Mouse (Mus musculus): Measurements from ENCODE around the gene Rcor3. TPM values are rescaled to one million over a fixed set of nuclear protein-coding genes. Genes with fewer than 3 reads are reported as not detected.

The Rcor3 gene
- polyA plus RNA-seq, 1 experiment from 2014 or later: 9.0 TPM

GRCm38 (mm10) chr1:192082646-192083045 is 55.2 kb downstream of the Rcor3 start:
- peaks cover 22% of the 10 kb centered on the region for H3K4me1 ChIP-seq (replicated peaks)
- 73% methylated on average over 1 of the region's 1 CpGs for WGBS (ENCODE audit: insufficient replicate concordance)
- no peak overlapping the region for H3K4me3 ChIP-seq (replicated peaks)
- no peak overlapping the region for H3K9ac ChIP-seq
- peaks cover 22% of the 10 kb centered on the region for H3K36me3 ChIP-seq
- no peak for ATAC-seq (ENCODE audit: low read depth)
- H3K27me3 ChIP-seq: no peaks in the 10 kb centered on the region
- peaks cover 17% of the 10 kb centered on the region for H3K9me3 ChIP-seq (replicated peaks)
- DNase-seq: no peak
- H3K4me2 ChIP-seq: no peak overlapping the region
- H3K27ac ChIP-seq: no peak overlapping the region

- no peak overlapping the region for H3K27ac ChIP-seq
- no peak overlapping the region for H3K9ac ChIP-seq
- no peak overlapping the region for H3K4me2 ChIP-seq
- DNase-seq (no peak), ATAC-seq (ENCODE audit: low read depth) (no peak)
- no peaks in the 10 kb centered on the region for H3K27me3 ChIP-seq
- 72% methylated on average over 2 of the region's 2 CpGs for WGBS (ENCODE audit: insufficient replicate concordance)
- H3K4me1 ChIP-seq (replicated peaks): peaks cover 36% of the 10 kb centered on the region
- no peak overlapping the region for H3K4me3 ChIP-seq (replicated peaks)
- peaks cover 22% of the 10 kb centered on the region for H3K36me3 ChIP-seq
- H3K9me3 ChIP-seq (replicated peaks): peaks cover 17% of the 10 kb centered on the region
Observed at GRCm38 (mm10) chr1:192081129-192081528, 56.7 kb downstream of the Rcor3 start.

- DNase-seq (no peak), ATAC-seq (ENCODE audit: low read depth) (no peak)
- no peak overlapping the region for H3K9ac ChIP-seq
- H3K27me3 ChIP-seq: no peaks in the 10 kb centered on the region
- peaks cover 22% of the 10 kb centered on the region for H3K36me3 ChIP-seq
- H3K9me3 ChIP-seq (replicated peaks): peaks cover 17% of the 10 kb centered on the region
- H3K4me2 ChIP-seq: no peak overlapping the region
- H3K27ac ChIP-seq: peak overlapping the region; percentile 53; the same call in 1 of the 2 replicates
- 62% methylated on average over 1 of the region's 1 CpGs for WGBS (ENCODE audit: insufficient replicate concordance)
- H3K4me1 ChIP-seq (replicated peaks): peaks cover 41% of the 10 kb centered on the region
- H3K4me3 ChIP-seq (replicated peaks): no peak overlapping the region
Observed at GRCm38 (mm10) chr1:192079121-192079520, 58.7 kb downstream of the Rcor3 start.

- Histone ChIP-seq H3K27ac (peak overlapping the region; percentile 53), H3K9ac (no peak overlapping the region), H3K27me3 (no peaks in the 10 kb centered on the region), H3K36me3 (peaks cover 22% of the 10 kb centered on the region), H3K4me2 (no peak overlapping the region), H3K9me3 (replicated peaks) (peaks cover 17% of the 10 kb centered on the region), H3K4me1 (replicated peaks) (peaks cover 41% of the 10 kb centered on the region), H3K4me3 (replicated peaks) (no peak overlapping the region)
- WGBS (ENCODE audit: insufficient replicate concordance): 10% methylated on average over 3 of the region's 3 CpGs
- no peak for DNase-seq
- peak; percentile 61 for ATAC-seq (ENCODE audit: low read depth)
Observed at GRCm38 (mm10) chr1:192078406-192078805, 59.5 kb downstream of the Rcor3 start.

- Histone ChIP-seq H3K9ac (no peak overlapping the region), H3K4me2 (no peak overlapping the region), H3K4me3 (replicated peaks) (no peak overlapping the region), H3K27ac (peak overlapping the region; percentile 23), H3K36me3 (peaks cover 15% of the 10 kb centered on the region), H3K4me1 (replicated peaks) (peaks cover 41% of the 10 kb centered on the region), H3K9me3 (replicated peaks) (peaks cover 14% of the 10 kb centered on the region), H3K27me3 (no peaks in the 10 kb centered on the region)
- DNase-seq: no peak
- no peak for ATAC-seq (ENCODE audit: low read depth)
Observed at GRCm38 (mm10) chr1:192076796-192077535, 60.9 kb downstream of the Rcor3 start.

DNA sequence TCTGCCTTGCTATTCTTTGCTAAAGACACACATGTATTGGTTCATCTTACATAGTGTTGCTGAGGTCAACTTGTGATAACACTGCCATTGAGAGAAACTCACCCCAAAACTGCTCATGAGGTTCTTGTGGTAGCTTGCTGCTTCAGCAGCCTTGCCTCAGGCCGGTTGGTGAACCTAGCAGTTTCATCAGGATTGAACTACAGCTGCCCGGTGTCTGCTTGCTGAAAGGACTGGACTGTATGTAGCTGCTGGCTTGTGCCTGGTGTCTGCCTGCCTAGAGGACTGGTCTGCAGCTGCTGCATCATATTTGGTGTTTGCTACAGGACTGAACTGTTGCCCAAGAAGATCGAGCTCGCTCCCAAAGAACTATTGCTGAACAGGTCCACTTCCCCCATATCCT is 61.8 kb downstream of the Rcor3 start:
- no peak for DNase-seq
- H3K27ac ChIP-seq: no peak overlapping the region
- no peak overlapping the region for H3K4me2 ChIP-seq

GRCm38 (mm10) chr1:192074824-192075223 is 63.0 kb downstream of the Rcor3 start:
- ATAC-seq (ENCODE audit: low read depth) (no peak), DNase-seq (no peak)
- Histone ChIP-seq H3K27me3 (no peaks in the 10 kb centered on the region), H3K4me1 (replicated peaks) (peaks cover 55% of the 10 kb centered on the region), H3K27ac (no peak overlapping the region), H3K9me3 (replicated peaks) (no peaks in the 10 kb centered on the region), H3K4me2 (no peak overlapping the region), H3K36me3 (no peaks in the 10 kb centered on the region), H3K9ac (no peak overlapping the region), H3K4me3 (replicated peaks) (no peak overlapping the region)
- 52% methylated on average over 1 of the region's 1 CpGs for WGBS (ENCODE audit: insufficient replicate concordance)

More for the DNA sequence above, 61.8 kb downstream of the Rcor3 start:
- peaks cover 6% of the 10 kb centered on the region for H3K9me3 ChIP-seq (replicated peaks)
- peaks cover 6% of the 10 kb centered on the region for H3K36me3 ChIP-seq
- H3K27me3 ChIP-seq: no peaks in the 10 kb centered on the region
- ATAC-seq (ENCODE audit: low read depth): no peak
- WGBS (ENCODE audit: insufficient replicate concordance): 70% methylated on average over 4 of the region's 4 CpGs
- no peak overlapping the region for H3K4me3 ChIP-seq (replicated peaks)
- peaks cover 42% of the 10 kb centered on the region for H3K4me1 ChIP-seq (replicated peaks)
- H3K9ac ChIP-seq: no peak overlapping the region

DNA sequence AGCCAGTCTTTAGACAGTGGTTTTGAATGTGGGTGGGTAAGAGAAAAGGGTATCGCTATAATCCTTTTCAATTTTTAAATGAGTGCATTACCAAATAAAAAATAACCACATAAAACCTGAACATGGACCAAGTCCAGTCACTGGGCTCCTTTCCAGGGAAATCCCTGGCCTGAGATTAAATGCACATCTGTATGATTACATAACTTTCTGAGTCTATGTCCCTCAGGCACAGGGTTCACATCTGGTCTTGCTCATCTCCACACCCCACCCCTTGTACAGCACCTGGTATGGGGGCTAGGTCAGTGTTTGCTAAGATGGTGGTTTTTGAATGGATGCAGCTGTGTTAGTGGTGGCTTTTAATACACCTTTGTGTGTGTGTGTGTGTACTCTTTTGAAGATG is 65.4 kb downstream of the Rcor3 start:
- DNase-seq: no peak
- Histone ChIP-seq H3K4me3 (replicated peaks) (no peak overlapping the region), H3K27ac (no peak overlapping the region), H3K4me2 (no peak overlapping the region), H3K27me3 (no peaks in the 10 kb centered on the region), H3K36me3 (peaks cover 8% of the 10 kb centered on the region; the same call in 1 of the 2 replicates), H3K9ac (no peak overlapping the region), H3K4me1 (replicated peaks) (peaks cover 38% of the 10 kb centered on the region), H3K9me3 (replicated peaks) (no peaks in the 10 kb centered on the region)
- ATAC-seq (ENCODE audit: low read depth): no peak
- 97% methylated on average over 1 of the region's 1 CpGs for WGBS (ENCODE audit: insufficient replicate concordance)

DNA sequence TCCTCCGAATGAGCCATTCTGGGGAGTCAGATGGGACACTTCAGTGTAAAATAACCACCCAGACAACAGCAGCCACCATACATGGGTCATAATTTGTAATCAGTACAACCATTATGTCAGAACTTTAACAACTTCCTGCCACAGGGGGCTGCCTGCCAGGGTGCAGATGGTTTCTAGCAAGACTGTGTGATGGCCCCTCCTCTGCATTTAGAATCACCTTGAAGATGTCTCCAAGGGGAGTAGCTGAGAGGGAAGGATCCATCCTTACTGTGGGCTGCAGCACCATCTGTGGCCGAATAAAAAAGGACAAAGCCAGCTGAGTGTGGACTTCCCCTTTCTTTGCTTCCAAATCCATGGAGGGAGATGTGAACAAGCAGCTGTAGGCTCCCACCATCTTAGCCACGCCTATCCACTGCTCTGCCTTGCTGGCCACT is 67.2 kb downstream of the Rcor3 start:
- Histone ChIP-seq H3K36me3 (peaks cover 23% of the 10 kb centered on the region), H3K4me2 (no peak overlapping the region), H3K4me3 (replicated peaks) (no peak overlapping the region), H3K9ac (no peak overlapping the region; the same call in 1 of the 2 replicates), H3K27me3 (no peaks in the 10 kb centered on the region), H3K9me3 (replicated peaks) (no peaks in the 10 kb centered on the region), H3K4me1 (replicated peaks) (peaks cover 21% of the 10 kb centered on the region), H3K27ac (no peak overlapping the region)
- ATAC-seq (ENCODE audit: low read depth) (no peak), DNase-seq (no peak)
- 29% methylated on average over 3 of the region's 3 CpGs for WGBS (ENCODE audit: insufficient replicate concordance)

DNA sequence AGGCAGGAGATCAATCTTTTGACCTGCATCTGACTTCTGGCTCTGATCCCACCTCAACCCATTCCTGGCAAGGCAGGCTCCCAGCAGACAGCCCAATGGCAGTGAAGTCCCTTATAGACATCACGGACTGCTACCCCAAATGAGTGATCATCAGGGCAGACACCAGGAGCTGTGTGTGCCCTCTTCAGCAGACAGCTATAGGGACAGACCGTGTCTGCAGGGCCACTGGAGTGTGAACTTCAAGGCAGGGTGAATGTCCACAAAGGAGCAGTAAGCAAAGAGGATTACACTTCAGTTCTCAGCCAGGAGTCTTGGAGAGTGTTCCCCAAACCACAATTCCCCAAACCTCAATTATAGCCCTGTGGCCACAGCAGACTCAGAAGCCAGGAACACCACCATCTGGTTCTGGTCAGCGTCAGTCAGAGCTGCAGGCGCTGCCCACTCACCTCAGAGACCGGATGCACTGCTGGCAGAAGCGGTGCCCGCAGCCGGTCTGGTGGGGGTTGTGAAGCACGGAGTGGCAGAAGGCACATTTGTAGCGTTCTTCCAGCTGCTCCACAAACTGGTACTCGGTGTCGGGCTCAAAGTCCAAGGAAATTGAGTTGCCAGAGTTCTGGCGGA is 67.8 kb downstream of the Rcor3 start:
- no peak overlapping the region; the same call in 1 of the 2 replicates for H3K9ac ChIP-seq
- no peaks in the 10 kb centered on the region for H3K9me3 ChIP-seq (replicated peaks)
- 50% methylated on average over 13 of the region's 13 CpGs for WGBS (ENCODE audit: insufficient replicate concordance)
- DNase-seq (no peak), ATAC-seq (ENCODE audit: low read depth) (no peak)
- no peak overlapping the region for H3K27ac ChIP-seq
- H3K4me3 ChIP-seq (replicated peaks): no peak overlapping the region
- H3K36me3 ChIP-seq: peaks cover 28% of the 10 kb centered on the region
- no peak overlapping the region for H3K4me2 ChIP-seq
- peaks cover 21% of the 10 kb centered on the region for H3K4me1 ChIP-seq (replicated peaks)
- H3K27me3 ChIP-seq: no peaks in the 10 kb centered on the region

- peaks cover 46% of the 10 kb centered on the region for H3K36me3 ChIP-seq
- H3K9ac ChIP-seq: no peak overlapping the region
- H3K4me1 ChIP-seq (replicated peaks): peaks cover 21% of the 10 kb centered on the region
- peaks cover 6% of the 10 kb centered on the region for H3K9me3 ChIP-seq (replicated peaks)
- WGBS (ENCODE audit: insufficient replicate concordance): 49% methylated on average over 2 of the region's 2 CpGs
- H3K27ac ChIP-seq: no peak overlapping the region
- H3K4me3 ChIP-seq (replicated peaks): no peak overlapping the region
- H3K27me3 ChIP-seq: no peaks in the 10 kb centered on the region
- ATAC-seq (ENCODE audit: low read depth) (peak; percentile 82), DNase-seq (no peak)
- H3K4me2 ChIP-seq: no peak overlapping the region
Observed at GRCm38 (mm10) chr1:192068188-192068587, 69.7 kb downstream of the Rcor3 start.

DNA sequence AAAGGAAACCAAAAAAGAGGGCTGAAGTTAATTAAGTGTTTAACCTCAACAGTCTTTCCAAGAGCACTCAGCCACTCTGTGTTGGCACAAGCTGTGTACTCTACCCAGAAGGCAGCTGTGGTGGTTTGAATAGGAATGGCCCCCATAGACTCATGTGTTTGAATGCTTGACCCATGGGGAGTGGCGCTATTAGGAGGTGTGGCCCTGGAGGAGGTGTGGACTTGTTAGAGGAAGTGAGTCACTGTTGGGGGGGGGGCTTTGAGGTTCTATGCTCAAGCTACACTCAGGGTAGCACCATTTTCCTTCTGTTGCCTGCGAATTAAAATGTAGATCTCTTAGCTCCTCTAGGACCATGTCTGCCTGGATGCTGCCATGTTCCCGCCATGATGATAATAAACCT is 70.9 kb downstream of the Rcor3 start:
- no peak overlapping the region for H3K27ac ChIP-seq
- H3K36me3 ChIP-seq: peaks cover 52% of the 10 kb centered on the region
- WGBS (ENCODE audit: insufficient replicate concordance): 81% methylated on average over 3 of the region's 3 CpGs
- no peak for ATAC-seq (ENCODE audit: low read depth)
- peaks cover 6% of the 10 kb centered on the region for H3K9me3 ChIP-seq (replicated peaks)
- no peaks in the 10 kb centered on the region for H3K27me3 ChIP-seq
- peaks cover 21% of the 10 kb centered on the region for H3K4me1 ChIP-seq (replicated peaks)
- no peak overlapping the region for H3K9ac ChIP-seq
- H3K4me3 ChIP-seq (replicated peaks): no peak overlapping the region
- DNase-seq: no peak
- no peak overlapping the region for H3K4me2 ChIP-seq

All from liver, embryonic 13.5 days (tissue).